Mouse (Mus musculus) lung, postnatal 0 days (tissue): ENCODE data around the gene Ccnt1.

Experiments
- CTCF ChIP-seq: IDR thresholded peaks from 2 replicates; pipeline ENCODE4 v1.5.1; 2016; ENCODE audit warnings: antibody characterized with exemption, mild to moderate bottlenecking
- EP300 ChIP-seq: IDR thresholded peaks from 2 replicates; pipeline ENCODE4 v1.6.1; 2016; ENCODE audit warnings: antibody characterized with exemption, mild to moderate bottlenecking, control low read depth

DNA sequence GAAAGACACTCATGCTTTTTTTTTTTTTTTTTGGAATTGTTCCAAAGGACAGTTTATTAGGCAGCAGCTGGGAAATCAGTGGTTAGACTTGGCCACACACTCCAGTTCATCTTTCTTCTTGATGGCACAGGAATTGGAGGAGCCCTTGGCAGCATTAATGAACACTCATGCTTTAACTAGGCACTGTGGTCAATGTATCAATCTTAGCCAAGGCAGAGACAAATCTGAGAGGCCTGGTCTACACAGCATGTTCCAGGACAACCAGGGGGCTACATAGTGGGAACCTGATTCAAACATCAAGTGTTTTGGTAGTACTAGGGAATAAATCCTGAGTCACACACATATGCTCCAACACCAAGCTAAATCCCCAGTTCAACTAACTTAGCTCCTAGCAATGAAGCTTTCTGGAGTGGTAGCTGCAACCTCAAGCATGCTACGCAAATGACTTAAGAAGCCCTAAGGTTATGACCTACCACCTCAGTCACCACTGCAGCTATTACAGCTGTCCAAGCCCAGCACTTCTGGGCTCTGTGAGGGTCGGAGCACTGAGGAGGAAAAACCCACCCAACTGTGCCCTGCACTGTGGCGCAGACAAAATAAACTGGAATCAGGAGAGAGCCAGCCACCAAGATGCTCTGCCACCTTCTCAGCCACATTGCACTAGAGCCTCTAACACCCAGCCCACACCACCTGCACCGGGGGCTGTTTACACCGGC is 43.5 kb downstream of the Ccnt1 start:
- TF ChIP-seq EP300 (no peak), CTCF (no peak)
